Mouse (Mus musculus): ENCODE data around the gene Nbas.

- TF ChIP-seq CTCF (IDR thresholded peaks at IDR 0.05; ENCODE audit: low read depth), result no peak
- TF ChIP-seq EP300 (IDR thresholded peaks at IDR 0.05; ENCODE audit: low read depth), result no peak
These were observed 176.6 kb downstream of the Nbas start for GRCm38 (mm10) chr12:13445486-13446065.

Data from liver, postnatal 0 days (tissue).